Mouse (Mus musculus) forebrain, embryonic 11.5 days (tissue): ENCODE results near the gene Tead1. TPM values are rescaled to one million over a fixed set of nuclear protein-coding genes. Genes with fewer than 3 reads are reported as not detected.

Experiments used
- ATAC-seq: fragments of 200-750 bp; cut with Nextera tagmentation; replicated peaks from 2 replicates; pipeline ENCODE4 v1.8.0; 2017; ENCODE audit warnings: moderate TSS enrichment; ENCODE audit not compliant: low FRiP score
- DNase-seq: peaks from one replicate; pipeline ENCODE4 v3.0.0-alpha.2; 2017; ENCODE audit warnings: low spot score
- H3K27ac ChIP-seq: fragments of 300-500 bp; sonication (generic); 2 replicates; pipeline ENCODE4 v1.5.1; 2014; ENCODE audit warnings: low read depth, low read length
- H3K27me3 ChIP-seq: fragments of 300-500 bp; sonication (generic); 2 replicates; pipeline ENCODE4 v1.6.1; 2014; ENCODE audit warnings: mild to moderate bottlenecking, low read length, mixed read lengths; ENCODE audit not compliant: control insufficient read depth, insufficient read depth
- H3K36me3 ChIP-seq: fragments of 300-500 bp; sonication (generic); 2 replicates; pipeline ENCODE4 v1.6.1; 2014; ENCODE audit warnings: mild to moderate bottlenecking, low read length, moderate library complexity, mixed read lengths; ENCODE audit not compliant: control insufficient read depth, insufficient read depth
- H3K4me1 ChIP-seq: fragments of 300-500 bp; sonication (generic); replicated peaks from 2 replicates; pipeline ENCODE4 v1.6.1; 2014; ENCODE audit warnings: low read length, mixed read lengths; ENCODE audit not compliant: control insufficient read depth, insufficient read depth
- H3K4me2 ChIP-seq: fragments of 300-500 bp; sonication (generic); 2 replicates; pipeline ENCODE4 v1.6.1; 2014; ENCODE audit warnings: low read depth, mild to moderate bottlenecking, low read length, moderate library complexity, mixed read lengths; ENCODE audit not compliant: severe bottlenecking
- H3K4me3 ChIP-seq: fragments of 300-500 bp; sonication (generic); 2 replicates; pipeline ENCODE4 v1.5.1; 2014; ENCODE audit warnings: low read depth, low read length
- H3K9ac ChIP-seq: fragments of 300-500 bp; sonication (generic); 2 replicates; pipeline ENCODE4 v1.6.1; 2014; ENCODE audit warnings: low read length
- H3K9me3 ChIP-seq: fragments of 300-500 bp; sonication (generic); 2 replicates; pipeline ENCODE4 v1.6.1; 2016; ENCODE audit warnings: low read length, mixed read lengths; ENCODE audit not compliant: control insufficient read depth
- WGBS: fragments of 180-500 bp; shearing (Covaris S2); extraction: QIAGEN DNeasy Blood & Tissue Kit; methylation state at CpG from one replicate; pipeline ENCODE4 v1.1.7; 2014; 5-methylcytosine and 5-hydroxymethylcytosine counted together
- polyA plus RNA-seq: library from polyadenylated mRNA; unstranded; fragments of >200 nt; fragmentation: Nextera tagmentation; extraction: Ambion mirVana; gene quantifications from 2 replicates; pipeline ENCODE4 v1.2.1, GENCODE M21; 2014

Tead1 gene
- polyA plus RNA-seq, 1 experiment from 2014 or later = 24.9 TPM

DNA sequence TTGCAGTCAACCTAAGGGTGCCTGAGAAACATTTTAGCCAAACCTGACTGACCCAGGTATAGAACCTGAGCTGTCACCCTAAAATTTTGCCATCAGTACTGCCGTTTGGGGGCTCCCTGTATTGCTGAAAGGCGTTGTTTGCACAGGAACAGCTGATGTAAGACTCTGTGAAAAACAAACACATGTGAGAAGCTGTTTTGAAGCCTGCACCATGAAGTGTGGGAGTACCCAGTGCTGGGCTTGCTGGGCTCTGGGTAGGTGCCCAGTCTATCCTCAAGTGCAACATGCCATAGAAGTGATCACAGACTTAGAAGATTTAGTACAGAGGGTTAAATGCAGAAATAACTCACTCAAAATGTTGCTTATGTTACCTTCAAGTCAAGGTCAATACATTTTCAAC, 49.3 kb downstream of the Tead1 start:
- peaks cover 4% of the 10 kb centered on the region; the same call in 1 of the 2 replicates for H3K4me1 ChIP-seq

DNA sequence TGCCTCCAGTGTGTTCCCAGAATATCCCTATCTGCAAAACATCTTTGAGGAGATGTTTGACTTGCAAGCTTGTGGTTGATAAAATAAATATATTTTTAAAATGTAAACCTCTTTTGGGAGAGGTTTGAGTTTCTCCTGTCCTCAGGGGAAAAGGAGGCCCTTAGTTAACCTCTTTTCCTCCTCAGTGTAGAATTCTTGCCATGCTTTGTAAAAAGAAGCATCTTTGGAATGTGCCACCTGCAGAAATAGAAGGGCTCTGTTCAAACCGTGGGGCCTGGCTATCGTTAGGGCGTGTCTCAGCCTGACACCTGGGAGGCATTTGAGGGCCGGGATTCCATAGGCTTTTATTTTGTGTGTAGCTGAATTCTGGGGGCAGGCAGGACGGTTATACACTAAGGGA, 51.1 kb downstream of the Tead1 start:
- no peak for ATAC-seq
- peaks cover 4% of the 10 kb centered on the region; the same call in 1 of the 2 replicates for H3K4me1 ChIP-seq

More for the DNA sequence above, 49.3 kb downstream of the Tead1 start:
- Histone ChIP-seq H3K36me3 (no peaks in the 10 kb centered on the region), H3K4me3 (no peak overlapping the region), H3K4me2 (no peak overlapping the region), H3K9ac (no peak overlapping the region), H3K9me3 (no peaks in the 10 kb centered on the region), H3K27ac (no peak overlapping the region), H3K27me3 (no peaks in the 10 kb centered on the region)
- 91% methylated on average over 2 of the region's 2 CpGs for WGBS
- DNase-seq (no peak), ATAC-seq (no peak)

DNA sequence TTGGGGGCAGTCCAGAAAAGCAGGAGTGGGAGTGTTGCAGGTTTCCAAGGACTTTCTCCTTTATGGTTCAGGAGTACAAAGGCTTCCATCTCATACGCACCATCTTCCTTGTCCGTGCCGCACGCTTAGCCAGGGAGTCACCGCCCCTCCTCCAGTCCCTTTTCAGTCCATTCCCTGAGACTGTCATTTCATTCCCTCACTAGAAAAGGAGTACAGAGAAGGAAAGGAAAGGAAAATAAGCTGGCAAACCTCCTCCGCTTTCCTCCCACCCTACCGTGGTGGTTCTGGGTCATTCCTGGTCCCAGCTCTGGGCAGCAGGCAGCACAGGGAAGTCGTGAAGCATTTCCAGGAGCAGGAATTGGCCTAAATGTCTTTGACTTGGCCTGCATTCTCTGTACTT, 52.5 kb downstream of the Tead1 start:
- no peak for DNase-seq
- no peak overlapping the region for H3K27ac ChIP-seq
- no peak overlapping the region for H3K9ac ChIP-seq
- H3K9me3 ChIP-seq = no peaks in the 10 kb centered on the region
- WGBS = 80% methylated on average over 8 of the region's 8 CpGs
- no peaks in the 10 kb centered on the region for H3K27me3 ChIP-seq
- H3K36me3 ChIP-seq = no peaks in the 10 kb centered on the region
- H3K4me1 ChIP-seq = peaks cover 4% of the 10 kb centered on the region; the same call in 1 of the 2 replicates
- no peak overlapping the region for H3K4me2 ChIP-seq
- ATAC-seq = no peak
- H3K4me3 ChIP-seq = no peak overlapping the region

More for the DNA sequence above, 51.1 kb downstream of the Tead1 start:
- Histone ChIP-seq H3K27ac (no peak overlapping the region), H3K4me3 (no peak overlapping the region), H3K27me3 (no peaks in the 10 kb centered on the region), H3K4me2 (no peak overlapping the region), H3K36me3 (no peaks in the 10 kb centered on the region), H3K9me3 (no peaks in the 10 kb centered on the region), H3K9ac (no peak overlapping the region)
- no peak for DNase-seq
- WGBS = 69% methylated on average over 5 of the region's 5 CpGs

DNA sequence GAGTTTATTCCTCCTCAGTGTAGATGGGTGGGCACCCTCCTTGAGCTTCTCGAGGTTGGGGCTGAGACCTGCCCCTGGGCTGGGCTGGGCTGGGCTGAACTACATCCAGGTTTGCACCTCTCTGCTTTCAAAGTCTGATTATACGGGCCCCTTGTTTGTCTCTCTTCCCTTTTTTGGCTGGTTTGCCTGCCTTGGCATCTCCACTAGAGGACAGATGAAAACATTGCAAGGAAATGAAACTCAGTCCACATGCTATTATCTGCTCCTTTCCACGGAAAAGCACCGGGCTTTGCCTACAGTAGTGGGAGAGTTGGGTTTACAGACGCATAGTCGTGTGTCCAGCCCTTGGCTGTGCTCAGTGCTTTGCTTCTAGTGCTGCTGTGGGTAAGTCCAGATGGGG, 60.1 kb downstream of the Tead1 start:
- DNase-seq = no peak
- H3K36me3 ChIP-seq = no peaks in the 10 kb centered on the region
- H3K4me2 ChIP-seq = no peak overlapping the region
- H3K27ac ChIP-seq = no peak overlapping the region
- H3K9me3 ChIP-seq = no peaks in the 10 kb centered on the region
- 82% methylated on average over 6 of the region's 6 CpGs for WGBS
- no peak overlapping the region for H3K9ac ChIP-seq
- H3K4me1 ChIP-seq = peaks cover 28% of the 10 kb centered on the region
- H3K27me3 ChIP-seq = no peaks in the 10 kb centered on the region
- ATAC-seq = no peak
- H3K4me3 ChIP-seq = no peak overlapping the region

DNA sequence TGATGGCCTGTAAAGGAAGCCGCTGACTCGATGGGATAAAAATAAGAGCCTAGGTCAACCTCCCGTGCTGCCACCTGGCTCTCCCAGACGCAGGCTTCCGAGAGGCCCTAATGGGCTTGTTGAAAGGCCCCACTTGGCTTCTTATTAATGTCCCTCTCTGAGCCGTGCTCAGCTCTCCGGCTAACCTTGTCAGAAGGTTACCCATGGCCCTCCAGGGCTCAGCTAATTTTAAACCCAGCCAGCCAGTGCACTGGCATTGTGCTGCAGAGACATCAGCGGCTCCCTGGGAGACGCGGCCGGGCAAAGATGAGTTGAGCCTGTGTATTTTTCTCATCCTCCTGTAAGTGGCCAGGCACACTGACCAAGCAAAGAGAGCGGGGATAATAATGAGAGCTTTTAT, 62.7 kb downstream of the Tead1 start:
- H3K9ac ChIP-seq = no peak overlapping the region
- peaks cover 28% of the 10 kb centered on the region for H3K4me1 ChIP-seq
- WGBS = 19% methylated on average over 12 of the region's 12 CpGs
- no peak for DNase-seq
- no peaks in the 10 kb centered on the region for H3K27me3 ChIP-seq
- H3K4me2 ChIP-seq = 0 out of 2 replicates have a peak overlapping the region, but pooled peaks have one; percentile 11
- H3K27ac ChIP-seq = 0 out of 2 replicates have a peak overlapping the region, but pooled peaks have one; percentile 41
- H3K9me3 ChIP-seq = no peaks in the 10 kb centered on the region
- H3K36me3 ChIP-seq = no peaks in the 10 kb centered on the region
- no peak for ATAC-seq
- H3K4me3 ChIP-seq = no peak overlapping the region

DNA sequence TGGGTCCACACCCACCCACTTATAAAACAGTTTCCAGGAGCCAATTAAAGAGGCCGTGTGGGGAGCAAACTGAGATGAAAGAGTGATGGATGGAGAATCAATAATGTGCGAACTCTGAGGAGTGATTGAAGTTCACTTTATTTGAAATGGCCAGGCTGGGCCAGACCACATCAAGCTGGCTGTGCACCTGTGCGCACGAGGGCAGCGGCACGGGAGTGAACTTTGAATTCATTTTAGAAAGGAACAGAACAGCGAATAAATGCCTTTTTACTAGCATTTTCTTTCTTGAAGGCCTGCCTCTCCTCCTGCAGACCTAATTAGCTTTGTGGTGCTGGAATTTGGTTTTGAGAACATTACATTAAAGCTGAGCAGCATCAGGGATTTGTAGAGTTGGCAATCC, 63.9 kb downstream of the Tead1 start:
- no peak overlapping the region for H3K4me2 ChIP-seq
- H3K9me3 ChIP-seq = no peaks in the 10 kb centered on the region
- ATAC-seq = no peak
- H3K9ac ChIP-seq = no peak overlapping the region
- H3K36me3 ChIP-seq = no peaks in the 10 kb centered on the region
- DNase-seq = no peak
- no peak overlapping the region for H3K4me3 ChIP-seq
- H3K4me1 ChIP-seq = peaks cover 34% of the 10 kb centered on the region
- no peaks in the 10 kb centered on the region for H3K27me3 ChIP-seq
- 20% methylated on average over 7 of the region's 7 CpGs for WGBS
- peak overlapping the region; percentile 57; the same call in 1 of the 2 replicates for H3K27ac ChIP-seq

DNA sequence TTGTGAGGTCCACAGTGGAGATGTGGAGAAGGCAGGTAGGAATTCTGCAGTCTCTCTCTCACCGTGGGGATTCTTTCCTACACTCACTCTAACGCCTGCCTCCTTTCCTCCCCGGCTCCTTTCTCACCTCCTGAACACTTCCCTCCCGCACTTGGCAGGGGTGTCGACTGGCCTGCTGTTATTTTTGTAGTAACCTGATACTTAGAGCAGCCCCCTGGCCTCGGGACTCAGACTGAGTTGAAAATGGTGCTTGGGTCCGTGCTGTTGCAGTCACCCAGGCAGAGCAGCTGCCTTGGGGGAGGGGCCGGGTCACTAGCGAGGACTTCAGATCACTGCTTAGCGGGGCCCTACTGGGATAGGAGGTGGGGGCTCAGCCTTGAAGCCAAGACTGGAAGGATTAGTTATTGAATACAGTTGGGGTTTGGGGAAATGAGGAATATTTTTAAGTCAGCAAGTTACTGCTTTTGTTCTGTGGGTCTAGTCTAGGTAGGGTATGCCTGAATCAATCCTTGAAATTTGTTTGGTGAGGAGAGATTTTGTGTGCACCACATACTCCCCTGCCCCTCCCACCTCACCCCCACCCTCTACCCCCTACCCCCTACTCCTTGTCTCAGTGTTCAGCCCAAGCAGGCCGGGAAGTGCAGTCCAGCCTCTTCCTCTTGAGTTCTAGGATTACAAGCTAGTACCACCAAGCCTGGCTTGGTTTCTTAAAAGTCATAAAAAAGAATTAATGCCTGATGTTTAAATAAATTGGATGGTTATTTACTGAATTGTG, 64.7 kb downstream of the Tead1 start:
- Histone ChIP-seq H3K9ac (peak overlapping the region; percentile 12), H3K27me3 (no peaks in the 10 kb centered on the region), H3K36me3 (no peaks in the 10 kb centered on the region), H3K4me1 (peaks cover 34% of the 10 kb centered on the region), H3K4me3 (no peak overlapping the region), H3K4me2 (peak overlapping the region; percentile 32), H3K9me3 (no peaks in the 10 kb centered on the region), H3K27ac (peak overlapping the region; percentile 57; the same call in 1 of the 2 replicates)
- WGBS = 1% methylated on average over 11 of the region's 11 CpGs
- peak; percentile 85 for ATAC-seq
- DNase-seq = peak; percentile 82

DNA sequence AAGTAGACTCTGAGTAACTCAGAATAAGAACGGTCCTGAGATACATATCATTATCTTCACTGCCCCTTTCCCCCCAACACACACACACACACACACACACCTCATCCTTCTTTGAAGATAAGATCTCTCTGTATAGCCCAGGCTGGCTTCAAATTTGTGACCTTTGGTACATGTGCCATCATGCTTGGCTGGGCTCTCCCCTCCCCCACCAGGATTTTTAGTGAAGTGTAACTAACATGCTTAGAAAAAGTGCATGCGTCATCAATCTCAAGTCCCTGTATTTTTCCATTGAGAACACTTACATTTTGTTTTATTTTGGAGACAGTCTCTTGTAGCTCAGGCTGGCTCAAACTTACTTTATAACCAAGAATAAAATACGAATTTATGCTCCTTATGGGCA, 68.1 kb downstream of the Tead1 start:
- Histone ChIP-seq H3K4me2 (no peak overlapping the region), H3K4me3 (no peak overlapping the region), H3K9me3 (no peaks in the 10 kb centered on the region), H3K27ac (no peak overlapping the region), H3K9ac (no peak overlapping the region), H3K4me1 (peaks cover 22% of the 10 kb centered on the region), H3K27me3 (no peaks in the 10 kb centered on the region), H3K36me3 (no peaks in the 10 kb centered on the region)
- DNase-seq (no peak), ATAC-seq (no peak)
- 70% methylated on average over 3 of the region's 3 CpGs for WGBS

DNA sequence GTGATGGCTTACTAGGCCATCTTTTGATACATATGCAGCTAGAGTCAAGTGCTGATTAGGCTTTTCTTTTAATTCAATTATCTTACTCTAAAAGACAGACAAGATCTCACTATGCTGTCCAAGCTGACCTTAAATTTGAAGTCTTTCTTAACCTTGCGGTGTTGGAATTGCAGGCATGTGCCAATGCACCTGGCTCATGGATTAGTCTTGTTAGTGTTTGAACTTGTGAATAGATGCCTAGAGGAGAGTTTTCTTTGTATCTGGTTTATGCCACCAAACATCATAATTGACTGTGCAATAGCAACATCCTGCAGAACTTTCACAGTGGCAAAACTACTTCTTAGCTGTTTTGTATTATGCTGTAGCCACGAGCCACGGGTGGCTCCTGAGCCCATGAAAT, 68.7 kb downstream of the Tead1 start:
- no peak overlapping the region for H3K4me2 ChIP-seq
- ATAC-seq = no peak
- WGBS = 84% methylated on average over 3 of the region's 3 CpGs
- H3K27me3 ChIP-seq = no peaks in the 10 kb centered on the region
- no peak overlapping the region for H3K4me3 ChIP-seq
- H3K9me3 ChIP-seq = no peaks in the 10 kb centered on the region
- H3K4me1 ChIP-seq = peaks cover 19% of the 10 kb centered on the region
- no peak overlapping the region for H3K9ac ChIP-seq
- no peak for DNase-seq
- no peaks in the 10 kb centered on the region for H3K36me3 ChIP-seq
- no peak overlapping the region for H3K27ac ChIP-seq
